Mouse (Mus musculus) G1E (cell line): Measurements from ENCODE around the gene Srrm4.

ENCODE experiments used
- CTCF ChIP-seq: IDR thresholded peaks from 2 replicates; pipeline ENCODE4 v1.5.1; 2012; ENCODE audit warnings: low read depth, low read length, inconsistent platforms, mixed read lengths
- GATA1 ChIP-seq: IDR thresholded peaks from 2 replicates; pipeline ENCODE4 v1.6.1; 2012; ENCODE audit warnings: borderline replicate concordance, low read length, inconsistent platforms, mixed read lengths

DNA sequence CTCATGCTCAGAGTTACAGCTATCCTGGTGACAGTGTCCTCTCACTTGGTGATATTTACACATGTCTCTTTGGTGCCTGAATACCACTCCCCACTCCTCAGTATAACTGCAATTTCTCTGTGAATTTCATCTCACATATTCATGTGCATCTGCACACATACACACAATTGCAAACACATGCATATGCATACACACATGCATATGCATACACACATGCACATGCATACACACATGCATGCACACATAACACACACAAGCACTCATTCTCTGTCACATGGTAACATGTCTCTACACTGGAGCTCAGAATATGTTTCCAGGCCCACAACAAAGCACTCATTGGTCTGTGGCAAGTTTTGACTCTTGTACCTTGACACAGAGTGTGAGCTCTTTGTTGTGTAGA is 39.0 kb downstream of the Srrm4 start:
- TF ChIP-seq CTCF (no peak), GATA1 (no peak)
